Mouse (Mus musculus) olfactory bulb, adult 2 months (tissue): ENCODE data around the gene Rgl3. TPM values are rescaled to one million over a fixed set of nuclear protein-coding genes. Genes with fewer than 3 reads are reported as not detected.
A peak's percentile ranks its signal among the peaks of the same experiment; 100 is the strongest.

Experiments
- H3K27ac ChIP-seq: fragments of 200-500 bp; 2 replicates; pipeline ENCODE4 v1.5.1; 2012; ENCODE audit warnings: low read depth, low read length; ENCODE audit not compliant: insufficient read depth
- H3K4me1 ChIP-seq: fragments of 200-500 bp; 2 replicates; pipeline ENCODE4 v1.6.1; 2012; ENCODE audit warnings: low read length; ENCODE audit not compliant: control insufficient read depth, insufficient read depth
- H3K4me3 ChIP-seq: fragments of 200-500 bp; 2 replicates; pipeline ENCODE4 v1.5.1; 2012; ENCODE audit warnings: mild to moderate bottlenecking, low read depth, low read length, moderate library complexity; ENCODE audit not compliant: insufficient read depth
- CTCF ChIP-seq: fragments of 200-500 bp; IDR thresholded peaks from 2 replicates; pipeline ENCODE4 v1.5.1; 2012; ENCODE audit warnings: low read depth, mild to moderate bottlenecking, low read length, moderate library complexity; ENCODE audit not compliant: insufficient read depth
- POLR2A ChIP-seq: fragments of 200-500 bp; IDR thresholded peaks from 2 replicates; pipeline ENCODE4 v1.6.1; 2012; ENCODE audit warnings: mild to moderate bottlenecking, low read depth, low read length, moderate library complexity; ENCODE audit not compliant: insufficient read depth
- WGBS: fragments of 180-500 bp; shearing (Covaris S2); methylation state at CpG from one replicate; pipeline ENCODE4 v1.1.7; 2018; 5-methylcytosine and 5-hydroxymethylcytosine counted together
- polyA plus RNA-seq: library from polyadenylated mRNA; stranded (reverse); fragments of >200 nt; gene quantifications from 2 replicates; pipeline ENCODE4 v1.2.4, GENCODE M21; 2012; ENCODE audit warnings: low replicate concordance; ENCODE audit not compliant: missing spikeins, insufficient read depth, insufficient read length

Gene Rgl3
- polyA plus RNA-seq, 1 experiment = not detected

GRCm38 (mm10) chr9:21968883-21969282, 20.4 kb downstream of the Rgl3 start:
- no peak overlapping the region for H3K27ac ChIP-seq
- 65% methylated on average over 6 of the region's 6 CpGs for WGBS
- TF ChIP-seq CTCF (no peak), POLR2A (no peak)
- H3K4me1 ChIP-seq = peaks cover 4% of the 10 kb centered on the region; the same call in 1 of the 2 replicates
- no peak overlapping the region for H3K4me3 ChIP-seq

GRCm38 (mm10) chr9:21963417-21963816, 25.8 kb downstream of the Rgl3 start, which contains the start of gene Epor:
Gene Epor, minus strand, starts transcription at chr9:21963506.
- no peak for TF ChIP-seq POLR2A
- no peak for TF ChIP-seq CTCF
- WGBS = 55% methylated on average over 8 of the region's 8 CpGs
- Histone ChIP-seq H3K27ac (no peak within 1 kb of the TSS), H3K4me1 (peaks cover 24% of the 10 kb centered on the region), H3K4me3 (peak within 1 kb of the TSS; percentile 42)

DNA sequence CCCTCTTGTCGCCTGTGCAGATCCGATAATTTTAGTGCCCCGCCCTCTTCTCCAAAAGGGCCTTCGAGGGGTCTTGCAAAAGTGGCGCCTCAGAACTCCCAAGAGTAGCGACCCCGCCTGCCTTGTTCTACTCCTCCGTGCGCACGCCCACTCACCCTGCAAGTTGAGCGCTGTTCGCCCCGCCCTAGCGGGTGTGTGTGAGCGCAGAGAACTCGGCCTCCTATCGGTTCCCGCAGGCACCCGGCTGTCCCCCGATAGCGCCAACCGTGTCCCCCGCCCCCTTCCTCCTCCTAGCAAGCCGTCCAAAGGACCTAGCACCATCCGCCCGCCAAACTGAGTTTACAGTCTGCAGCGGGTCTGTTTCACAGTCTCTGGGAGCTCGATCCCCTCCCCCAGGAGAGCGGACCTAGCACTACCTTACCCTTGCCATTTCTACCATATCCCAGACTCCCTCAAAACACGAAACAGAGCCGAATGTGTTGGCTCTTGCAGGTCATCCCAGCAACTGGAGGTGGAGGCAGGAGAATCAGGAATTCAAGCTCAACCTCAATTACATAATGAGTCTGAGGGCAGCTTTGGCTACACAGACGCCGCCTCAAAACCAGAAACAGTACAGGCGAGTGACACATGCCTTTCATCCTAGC, 26.7 kb downstream of the Rgl3 start:
- 6% methylated on average over 34 of the region's 34 CpGs for WGBS
- Histone ChIP-seq H3K4me1 (peaks cover 24% of the 10 kb centered on the region), H3K27ac (no peak overlapping the region), H3K4me3 (peak overlapping the region; percentile 42)
- TF ChIP-seq CTCF = no peak
- TF ChIP-seq POLR2A = no peak

DNA sequence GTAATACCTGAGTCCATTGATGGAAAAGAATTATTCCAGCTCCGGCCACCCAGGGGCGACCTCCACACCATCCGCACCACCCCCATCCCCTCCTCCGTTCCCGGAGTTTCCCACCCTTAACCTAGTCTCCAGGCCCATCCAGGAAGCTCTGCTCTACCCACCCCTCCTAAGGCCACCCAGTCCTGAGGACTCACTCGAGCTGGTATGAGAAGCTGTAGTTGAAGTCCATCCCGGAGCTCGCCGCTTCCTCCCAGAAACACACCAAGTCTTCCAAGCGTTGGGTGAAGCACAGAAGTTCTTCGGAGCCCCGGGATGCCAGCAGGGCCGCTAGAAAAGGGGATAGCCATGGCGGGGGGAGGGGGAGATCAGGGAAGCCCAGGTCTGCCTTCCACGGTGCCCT, 27.2 kb downstream of the Rgl3 start:
- H3K4me3 ChIP-seq = peak overlapping the region; percentile 42
- 2% methylated on average over 15 of the region's 15 CpGs for whole genome bisulfite sequencing
- TF ChIP-seq POLR2A (no peak), CTCF (no peak)
- peaks cover 24% of the 10 kb centered on the region for H3K4me1 ChIP-seq
- no peak overlapping the region for H3K27ac ChIP-seq

DNA sequence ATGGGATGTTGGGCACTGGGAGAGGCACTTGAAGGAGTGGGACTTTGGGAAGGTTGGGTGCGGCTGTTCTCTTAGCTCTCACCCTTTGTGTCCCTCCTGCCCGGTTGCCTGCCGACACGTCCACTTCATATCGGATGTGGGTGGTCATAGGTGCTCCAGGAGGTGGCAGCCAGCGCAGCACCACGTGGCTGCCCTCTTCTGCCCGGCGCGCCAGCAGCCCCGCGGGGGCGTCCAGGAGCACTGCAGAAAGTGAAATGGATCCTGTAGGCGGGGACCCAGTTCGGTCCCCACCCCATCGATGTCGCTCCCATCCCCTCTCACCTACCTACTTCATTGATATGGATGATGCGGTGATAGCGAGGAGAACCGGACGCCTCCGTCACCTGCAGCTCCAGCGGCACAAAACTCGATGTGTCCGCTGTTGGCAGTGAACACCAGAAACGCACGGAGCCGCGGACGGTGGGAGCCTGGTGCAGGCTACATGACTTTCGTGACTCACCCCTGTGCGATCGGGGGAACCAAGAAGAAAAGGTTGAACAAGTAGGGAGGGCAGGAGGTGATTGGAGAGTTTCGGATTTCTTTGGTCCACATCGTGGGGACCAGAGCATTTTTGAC, 27.8 kb downstream of the Rgl3 start:
- H3K4me1 ChIP-seq = peaks cover 27% of the 10 kb centered on the region
- peak overlapping the region; percentile 42 for H3K4me3 ChIP-seq
- no peak for TF ChIP-seq POLR2A
- TF ChIP-seq CTCF = no peak
- no peak overlapping the region for H3K27ac ChIP-seq
- 4% methylated on average over 35 of the region's 35 CpGs for WGBS

- TF ChIP-seq CTCF = no peak
- TF ChIP-seq POLR2A = no peak
- 45% methylated on average over 26 of the region's 26 CpGs for WGBS
- Histone ChIP-seq H3K27ac (no peak overlapping the region), H3K4me1 (peaks cover 27% of the 10 kb centered on the region), H3K4me3 (no peak overlapping the region)
These were observed 28.6 kb downstream of the Rgl3 start for GRCm38 (mm10) chr9:21960558-21961208.

DNA sequence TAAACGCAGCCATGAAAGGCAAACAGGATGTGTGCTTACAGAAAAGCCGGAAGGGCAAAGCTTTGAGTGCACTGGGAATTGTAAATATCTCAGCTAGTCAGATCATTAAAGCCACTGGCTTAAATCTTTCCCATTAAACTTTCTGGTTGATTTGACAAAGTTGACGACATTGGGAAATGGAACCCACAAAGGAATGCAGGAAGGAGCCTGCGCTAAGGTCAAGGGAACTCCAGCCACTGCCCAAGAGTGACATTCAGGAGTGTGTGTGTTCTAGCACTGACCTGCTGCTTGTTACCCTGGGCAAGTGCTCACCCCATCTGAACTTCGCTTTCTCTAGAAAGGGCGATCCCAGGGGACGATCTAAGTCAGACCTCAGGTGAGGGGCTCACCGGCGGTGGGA, 29.1 kb downstream of the Rgl3 start:
- no peak overlapping the region for H3K4me3 ChIP-seq
- no peak overlapping the region for H3K27ac ChIP-seq
- 69% methylated on average over 9 of the region's 9 CpGs for WGBS
- peaks cover 27% of the 10 kb centered on the region for H3K4me1 ChIP-seq
- TF ChIP-seq POLR2A (no peak), CTCF (no peak)

GRCm38 (mm10) chr9:21959244-21959643, 30.0 kb downstream of the Rgl3 start:
- 93% methylated on average over 7 of the region's 7 CpGs for WGBS
- Histone ChIP-seq H3K4me3 (no peak overlapping the region), H3K4me1 (peaks cover 28% of the 10 kb centered on the region), H3K27ac (no peak overlapping the region)
- no peak for TF ChIP-seq POLR2A
- no peak for TF ChIP-seq CTCF

DNA sequence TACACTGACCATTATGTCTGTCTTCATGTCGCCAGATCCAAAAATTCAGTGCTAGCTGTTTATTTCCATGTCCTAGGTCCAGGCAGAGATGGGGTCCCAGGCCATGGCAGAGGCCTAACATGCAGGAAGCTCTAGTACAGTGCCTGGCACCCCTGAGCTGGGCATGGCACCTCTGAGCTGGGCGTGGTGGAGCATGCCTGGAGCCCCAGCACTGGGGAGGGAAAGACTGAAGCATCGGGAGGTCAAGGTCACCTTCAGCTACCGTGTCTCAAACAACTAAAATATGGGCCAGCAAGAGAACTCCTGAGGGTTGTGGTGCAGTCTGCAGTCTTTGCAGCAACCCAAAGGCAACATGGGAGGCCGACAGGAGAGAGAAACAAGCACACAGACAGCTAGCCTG, 30.9 kb downstream of the Rgl3 start:
- 91% methylated on average over 5 of the region's 5 CpGs for WGBS
- TF ChIP-seq POLR2A (no peak), CTCF (no peak)
- H3K27ac ChIP-seq = no peak overlapping the region
- H3K4me1 ChIP-seq = peaks cover 35% of the 10 kb centered on the region
- H3K4me3 ChIP-seq = no peak overlapping the region
